Mouse (Mus musculus): ENCODE measurements around the gene Slc7a11. TPM values are rescaled to one million over a fixed set of nuclear protein-coding genes. Genes with fewer than 3 reads are reported as not detected.

Gene Slc7a11
- polyA plus RNA-seq, 1 experiment, result 11.3 TPM

DNA sequence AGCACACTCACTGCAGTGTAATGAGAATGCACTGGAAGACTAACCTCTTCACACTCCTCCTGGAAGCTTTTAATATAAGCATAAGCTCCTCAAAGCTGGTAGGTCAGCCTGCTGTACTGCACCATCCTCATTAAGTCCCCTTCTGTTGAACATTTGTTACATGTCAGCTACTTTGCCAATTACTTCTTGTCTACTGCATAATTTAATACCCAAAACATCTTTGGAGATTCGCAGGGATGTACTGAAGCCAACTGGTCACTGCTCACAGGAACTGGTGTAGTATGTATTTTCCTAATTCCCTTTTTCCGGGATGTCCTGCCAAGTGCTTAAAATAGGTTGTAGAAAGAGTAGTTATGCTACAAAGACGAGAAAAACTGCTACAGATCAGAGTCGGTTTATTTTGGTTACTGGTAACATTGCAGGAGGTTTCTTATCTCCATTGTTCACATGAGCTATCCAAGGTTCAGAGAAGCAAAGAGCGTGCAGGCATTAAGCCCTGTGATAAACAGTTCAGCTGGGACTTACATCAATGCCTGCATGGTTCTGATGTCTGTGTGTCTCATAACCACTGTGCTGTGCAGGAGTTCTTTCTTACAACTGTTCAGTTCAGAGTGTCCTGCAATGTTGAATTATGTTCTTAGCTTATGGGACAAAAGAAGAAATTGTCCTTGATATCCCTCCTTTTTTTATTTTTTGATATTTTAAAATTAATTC is 439.3 kb downstream of the Slc7a11 start:
- H3K4me1 ChIP-seq (replicated peaks; ENCODE audit: control insufficient read depth, insufficient read depth, low read length), result no peaks in the 10 kb centered on the region
- no peak overlapping the region for H3K4me3 ChIP-seq (ENCODE audit: control insufficient read depth, insufficient read depth, low read length)
- no peak for DNase-seq
- H3K36me3 ChIP-seq (ENCODE audit: control insufficient read depth, insufficient read depth, low read length), result no peaks in the 10 kb centered on the region
- no peak for TF ChIP-seq CTCF (IDR thresholded peaks at IDR 0.05; ENCODE audit: borderline replicate concordance, control insufficient read depth, extremely low read depth, insufficient read depth, low read length, poor library complexity)
- 68% methylated on average over 5 of the region's 5 CpGs for WGBS
- H3K27ac ChIP-seq (ENCODE audit: control insufficient read depth, insufficient read depth, low read length), result no peak overlapping the region
- no peaks in the 10 kb centered on the region for H3K27me3 ChIP-seq (ENCODE audit: control insufficient read depth, insufficient read depth, low read length)

DNA sequence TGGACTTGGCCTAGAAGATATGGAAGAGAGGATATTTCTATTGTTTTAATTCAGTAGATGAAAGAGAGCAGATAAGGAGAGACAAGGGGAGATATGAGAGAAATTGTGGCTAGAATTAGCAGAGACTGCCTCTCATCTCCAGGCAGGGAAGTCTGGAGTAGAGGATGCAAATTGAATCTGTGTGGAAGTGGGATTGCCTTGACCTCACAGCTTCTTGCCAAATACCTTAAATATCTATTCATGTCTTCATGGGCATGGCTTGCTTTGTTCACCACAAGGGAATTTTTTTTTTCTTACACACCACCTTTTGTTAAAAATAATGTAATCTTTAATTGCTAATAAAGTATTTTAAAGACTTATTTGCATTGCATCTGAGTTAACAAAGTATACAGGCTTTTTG is 441.3 kb downstream of the Slc7a11 start:
- TF ChIP-seq POLR2A (IDR thresholded peaks at IDR 0.05; ENCODE audit: control insufficient read depth, extremely low read depth, insufficient read depth, low read length, poor library complexity) (no peak), CTCF (IDR thresholded peaks at IDR 0.05; ENCODE audit: borderline replicate concordance, control insufficient read depth, extremely low read depth, insufficient read depth, low read length, poor library complexity) (no peak)
- Histone ChIP-seq H3K27ac (ENCODE audit: control insufficient read depth, insufficient read depth, low read length) (no peak overlapping the region), H3K4me3 (ENCODE audit: control insufficient read depth, insufficient read depth, low read length) (no peak overlapping the region), H3K4me1 (replicated peaks; ENCODE audit: control insufficient read depth, insufficient read depth, low read length) (no peaks in the 10 kb centered on the region), H3K27me3 (ENCODE audit: control insufficient read depth, insufficient read depth, low read length) (no peaks in the 10 kb centered on the region), H3K36me3 (ENCODE audit: control insufficient read depth, insufficient read depth, low read length) (no peaks in the 10 kb centered on the region)
- no peak for DNase-seq

DNA sequence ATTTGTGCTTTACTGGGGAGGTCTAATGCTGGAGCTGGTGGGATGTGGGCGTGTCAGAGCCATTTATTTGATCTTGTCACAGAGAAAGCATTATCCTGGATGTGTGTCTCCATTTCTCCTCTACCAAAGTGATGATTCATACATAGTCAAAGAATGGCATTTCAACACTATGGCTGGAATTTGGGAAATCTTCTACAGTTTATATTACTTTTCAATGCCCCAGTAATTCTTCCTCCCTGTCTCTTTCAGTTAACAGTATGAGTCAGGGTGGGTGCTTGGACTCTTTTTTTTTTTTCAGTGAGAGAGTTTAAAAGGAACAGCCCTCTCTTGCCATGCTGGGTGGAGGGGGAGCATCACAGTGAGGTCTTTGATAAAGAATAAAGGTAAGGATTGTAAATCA is 441.8 kb downstream of the Slc7a11 start:
- H3K27me3 ChIP-seq (ENCODE audit: control insufficient read depth, insufficient read depth, low read length), result no peaks in the 10 kb centered on the region
- TF ChIP-seq POLR2A (IDR thresholded peaks at IDR 0.05; ENCODE audit: control insufficient read depth, extremely low read depth, insufficient read depth, low read length, poor library complexity) (no peak), CTCF (IDR thresholded peaks at IDR 0.05; ENCODE audit: borderline replicate concordance, control insufficient read depth, extremely low read depth, insufficient read depth, low read length, poor library complexity) (no peak)
- H3K27ac ChIP-seq (ENCODE audit: control insufficient read depth, insufficient read depth, low read length), result no peak overlapping the region
- no peaks in the 10 kb centered on the region for H3K36me3 ChIP-seq (ENCODE audit: control insufficient read depth, insufficient read depth, low read length)
- H3K4me1 ChIP-seq (replicated peaks; ENCODE audit: control insufficient read depth, insufficient read depth, low read length), result no peaks in the 10 kb centered on the region
- DNase-seq, result no peak
- WGBS, result 67% methylated on average over 1 of the region's 1 CpGs
- H3K4me3 ChIP-seq (ENCODE audit: control insufficient read depth, insufficient read depth, low read length), result no peak overlapping the region

DNA sequence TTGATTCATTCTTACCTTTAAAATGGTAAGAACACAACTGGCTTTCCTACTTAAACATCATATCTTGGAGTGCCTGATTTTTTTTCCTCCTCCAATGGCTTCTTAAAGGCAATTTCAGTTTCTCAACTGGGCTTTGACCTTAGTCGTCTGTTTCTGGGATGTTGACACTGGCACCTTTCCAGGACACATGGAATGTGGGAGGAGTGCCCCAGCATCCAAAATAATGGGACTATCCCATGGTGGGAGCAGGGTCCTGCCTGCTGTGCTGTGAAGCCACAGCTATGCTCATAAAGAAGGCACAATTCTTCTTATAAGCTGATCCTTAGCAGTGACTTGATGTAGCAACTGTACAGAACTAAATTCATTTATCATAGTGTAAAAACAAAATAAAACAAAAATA is 450.5 kb downstream of the Slc7a11 start:
- Histone ChIP-seq H3K27me3 (ENCODE audit: control insufficient read depth, insufficient read depth, low read length) (no peaks in the 10 kb centered on the region), H3K36me3 (ENCODE audit: control insufficient read depth, insufficient read depth, low read length) (no peaks in the 10 kb centered on the region), H3K4me3 (ENCODE audit: control insufficient read depth, insufficient read depth, low read length) (no peak overlapping the region), H3K27ac (ENCODE audit: control insufficient read depth, insufficient read depth, low read length) (no peak overlapping the region), H3K4me1 (replicated peaks; ENCODE audit: control insufficient read depth, insufficient read depth, low read length) (no peaks in the 10 kb centered on the region)
- WGBS, result 67% methylated on average over 1 of the region's 1 CpGs
- no peak for TF ChIP-seq POLR2A (IDR thresholded peaks at IDR 0.05; ENCODE audit: control insufficient read depth, extremely low read depth, insufficient read depth, low read length, poor library complexity)
- DNase-seq, result no peak

DNA sequence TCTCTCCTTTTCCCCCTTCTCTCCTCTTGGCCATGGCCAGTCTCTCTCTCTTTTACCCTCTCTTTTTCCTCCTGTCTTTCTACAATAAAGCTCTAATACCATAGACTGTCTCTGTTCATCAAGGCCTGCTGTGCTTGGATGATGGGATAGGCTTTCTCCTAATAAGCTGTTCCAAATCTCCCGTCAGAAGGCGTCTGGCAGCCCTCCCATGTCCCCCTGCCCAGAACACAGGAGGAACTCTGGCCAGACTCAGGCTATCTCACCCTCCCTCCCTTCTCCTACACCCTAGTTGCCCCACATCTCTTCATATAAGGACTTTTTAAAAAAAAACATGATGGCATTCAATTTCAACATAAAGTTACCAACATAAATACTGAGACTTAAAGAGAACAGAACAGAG is 456.2 kb downstream of the Slc7a11 start:
- no peak for TF ChIP-seq CTCF (IDR thresholded peaks at IDR 0.05; ENCODE audit: borderline replicate concordance, control insufficient read depth, extremely low read depth, insufficient read depth, low read length, poor library complexity)
- no peak for TF ChIP-seq POLR2A (IDR thresholded peaks at IDR 0.05; ENCODE audit: control insufficient read depth, extremely low read depth, insufficient read depth, low read length, poor library complexity)
- no peak overlapping the region for H3K27ac ChIP-seq (ENCODE audit: control insufficient read depth, insufficient read depth, low read length)
- H3K36me3 ChIP-seq (ENCODE audit: control insufficient read depth, insufficient read depth, low read length), result no peaks in the 10 kb centered on the region
- no peak overlapping the region for H3K4me3 ChIP-seq (ENCODE audit: control insufficient read depth, insufficient read depth, low read length)
- H3K4me1 ChIP-seq (replicated peaks; ENCODE audit: control insufficient read depth, insufficient read depth, low read length), result no peaks in the 10 kb centered on the region
- WGBS, result 90% methylated on average over 2 of the region's 2 CpGs
- no peak for DNase-seq
- no peaks in the 10 kb centered on the region for H3K27me3 ChIP-seq (ENCODE audit: control insufficient read depth, insufficient read depth, low read length)

DNA sequence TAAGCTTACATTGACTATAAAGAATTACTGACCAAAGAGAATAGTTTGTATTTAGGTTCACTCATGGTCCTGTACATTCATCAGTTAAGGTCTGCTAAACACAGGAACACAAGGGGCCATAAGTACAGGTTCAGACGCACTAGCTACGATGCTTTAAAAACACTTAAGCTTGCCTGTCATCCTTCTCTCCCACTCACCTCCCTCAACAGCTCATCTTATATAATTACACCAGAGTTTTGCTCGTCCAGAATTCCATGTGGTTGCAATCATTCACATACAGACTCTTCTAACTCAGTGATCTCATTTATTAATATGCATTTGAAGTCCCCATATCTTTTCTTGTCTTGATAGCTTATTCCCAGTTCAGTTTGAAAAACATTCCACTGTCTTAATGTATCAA is 458.6 kb downstream of the Slc7a11 start:
- Histone ChIP-seq H3K27me3 (ENCODE audit: control insufficient read depth, insufficient read depth, low read length) (no peaks in the 10 kb centered on the region), H3K4me1 (replicated peaks; ENCODE audit: control insufficient read depth, insufficient read depth, low read length) (no peaks in the 10 kb centered on the region), H3K27ac (ENCODE audit: control insufficient read depth, insufficient read depth, low read length) (no peak overlapping the region), H3K4me3 (ENCODE audit: control insufficient read depth, insufficient read depth, low read length) (no peak overlapping the region), H3K36me3 (ENCODE audit: control insufficient read depth, insufficient read depth, low read length) (no peaks in the 10 kb centered on the region)
- TF ChIP-seq CTCF (IDR thresholded peaks at IDR 0.05; ENCODE audit: borderline replicate concordance, control insufficient read depth, extremely low read depth, insufficient read depth, low read length, poor library complexity), result no peak
- TF ChIP-seq POLR2A (IDR thresholded peaks at IDR 0.05; ENCODE audit: control insufficient read depth, extremely low read depth, insufficient read depth, low read length, poor library complexity), result no peak
- WGBS, result 87% methylated on average over 3 of the region's 3 CpGs
- DNase-seq, result no peak

Measured in thymus, adult 2 months (tissue).